Mouse (Mus musculus) thymus, adult 18-20 months (tissue): ENCODE results near the gene Fads2.
"Not testable (repeated sequence)": the region's sequence is repeated elsewhere in the genome, so short reads cannot be mapped to it uniquely, and the experiment has no call there.

Source experiments
- DNase-seq, 2 experiments: peaks; one replicate each; pipeline ENCODE4 v3.0.0; 2022; ENCODE audit warnings: mixed read lengths in 2 of 2

Fads2 gene

GRCm38 (mm10) chr19:10101341-10102053 is at the start of gene Fads2:
Gene Fads2, minus strand, starts transcription at chr19:10101746.
- DNase-seq = peak; percentile 65 to 69

- no peak for DNase-seq
These were observed 47.6 kb upstream of the Fads2 start for GRCm38 (mm10) chr19:10149189-10149588.

- no peak for DNase-seq
These were observed 47.0 kb upstream of the Fads2 start for GRCm38 (mm10) chr19:10148555-10148954.

- DNase-seq = no peak
These were observed 42.9 kb upstream of the Fads2 start for GRCm38 (mm10) chr19:10144464-10144863.

- DNase-seq = no peak
These were observed 42.1 kb upstream of the Fads2 start for GRCm38 (mm10) chr19:10143667-10144066.

- DNase-seq = no peak
These were observed 38.2 kb upstream of the Fads2 start for GRCm38 (mm10) chr19:10139736-10140135.

- DNase-seq = no peak
These were observed 35.9 kb upstream of the Fads2 start for GRCm38 (mm10) chr19:10137423-10137822.

- DNase-seq = no peak
These were observed 33.1 kb upstream of the Fads2 start for GRCm38 (mm10) chr19:10134692-10135091.

GRCm38 (mm10) chr19:10129547-10129946 is 28.0 kb upstream of the Fads2 start:
- DNase-seq = not testable (repeated sequence)

GRCm38 (mm10) chr19:10126479-10127250 is 25.1 kb upstream of the Fads2 start:
- no peak for DNase-seq

GRCm38 (mm10) chr19:10123892-10124634 is 22.5 kb upstream of the Fads2 start:
- DNase-seq = no peak

GRCm38 (mm10) chr19:10122021-10122631 is 20.6 kb upstream of the Fads2 start:
- DNase-seq = no peak

- no peak for DNase-seq
These were observed 15.1 kb upstream of the Fads2 start for GRCm38 (mm10) chr19:10116641-10117040.

GRCm38 (mm10) chr19:10115373-10116158 is 14.0 kb upstream of the Fads2 start:
- no peak for DNase-seq

GRCm38 (mm10) chr19:10112956-10113355 is 11.4 kb upstream of the Fads2 start:
- no peak for DNase-seq

GRCm38 (mm10) chr19:10108666-10109065 is 7.1 kb upstream of the Fads2 start:
- DNase-seq = no peak

GRCm38 (mm10) chr19:10108129-10108528 is 6.6 kb upstream of the Fads2 start:
- DNase-seq = no peak

- no peak for DNase-seq
These were observed 5.6 kb upstream of the Fads2 start for GRCm38 (mm10) chr19:10107051-10107611.

- no peak for DNase-seq
These were observed 5.1 kb upstream of the Fads2 start for GRCm38 (mm10) chr19:10106634-10107033.

- no peak for DNase-seq
These were observed 3.5 kb upstream of the Fads2 start for GRCm38 (mm10) chr19:10105034-10105493.

GRCm38 (mm10) chr19:10104234-10104633 is 2.7 kb upstream of the Fads2 start:
- no peak for DNase-seq
